Mouse (Mus musculus) neural tube, embryonic 13.5 days (tissue): Measurements from ENCODE around the gene Tmtc4. TPM values are rescaled to one million over a fixed set of nuclear protein-coding genes. Genes with fewer than 3 reads are reported as not detected.

Experiments used
- polyA plus RNA-seq: library from polyadenylated mRNA; unstranded; fragments of >200 nt; fragmentation: Nextera tagmentation; extraction: Ambion mirVana; gene quantifications from 2 replicates; pipeline ENCODE4 v1.2.1, GENCODE M21; 2015

Gene Tmtc4
- polyA plus RNA-seq, 1 experiment from 2014 or later: 57.0 TPM

Other genes starting within 250 kb of the Tmtc4 start
- 6.5 and 9.4 TPM in 2 replicates for gene Ggact, start 70.3 kb downstream of the Tmtc4 start, polyA plus RNA-seq